Mouse (Mus musculus): ENCODE data around the gene 1600002K03Rik. TPM values are rescaled to one million over a fixed set of nuclear protein-coding genes. Genes with fewer than 3 reads are reported as not detected.

1600002K03Rik gene
- polyA plus RNA-seq, 1 experiment: 23.7 TPM

GRCm38 (mm10) chr10:80159021-80159560 lies 13.7 kb upstream of the 1600002K03Rik start:
- peak; percentile 33; the same call in 1 of the 2 replicates for TF ChIP-seq POLR2A (IDR thresholded peaks at IDR 0.05; ENCODE audit: borderline replicate concordance, control insufficient read depth, low read depth, low read length)
- no peak for TF ChIP-seq CTCF (IDR thresholded peaks at IDR 0.05; ENCODE audit: control insufficient read depth, insufficient read depth, low read length)
- Histone ChIP-seq H3K4me1 (ENCODE audit: control insufficient read depth, insufficient read depth, low read length) (peaks cover 25% of the 10 kb centered on the region), H3K27ac (ENCODE audit: control insufficient read depth, insufficient read depth, low read depth, low read length, poor library complexity) (peak overlapping the region; percentile 95), H3K4me3 (replicated peaks; ENCODE audit: control insufficient read depth, low read depth, low read length) (peak overlapping the region; percentile 78)
- WGBS: 7% methylated on average over 12 of the region's 12 CpGs

- peak overlapping the region; percentile 78 for H3K4me3 ChIP-seq (replicated peaks; ENCODE audit: control insufficient read depth, low read depth, low read length)
- under 1% methylated on average over 55 of the region's 55 CpGs for WGBS
- TF ChIP-seq POLR2A (IDR thresholded peaks at IDR 0.05; ENCODE audit: borderline replicate concordance, control insufficient read depth, low read depth, low read length): peak; percentile 14; the same call in 1 of the 2 replicates
- TF ChIP-seq CTCF (IDR thresholded peaks at IDR 0.05; ENCODE audit: control insufficient read depth, insufficient read depth, low read length): no peak
Observed at GRCm38 (mm10) chr10:80159561-80160454, 12.9 kb upstream of the 1600002K03Rik start.

GRCm38 (mm10) chr10:80160455-80161371 lies 12.0 kb upstream of the 1600002K03Rik start:
- Histone ChIP-seq H3K4me3 (replicated peaks; ENCODE audit: control insufficient read depth, low read depth, low read length) (peak overlapping the region; percentile 25), H3K27ac (ENCODE audit: control insufficient read depth, insufficient read depth, low read depth, low read length, poor library complexity) (peak overlapping the region; percentile 84), H3K4me1 (ENCODE audit: control insufficient read depth, insufficient read depth, low read length) (peaks cover 27% of the 10 kb centered on the region)
- 3% methylated on average over 33 of the region's 33 CpGs for WGBS
- TF ChIP-seq POLR2A (IDR thresholded peaks at IDR 0.05; ENCODE audit: borderline replicate concordance, control insufficient read depth, low read depth, low read length): 0 out of 2 replicates have a peak, but pooled peaks have one; percentile 32
- no peak for TF ChIP-seq CTCF (IDR thresholded peaks at IDR 0.05; ENCODE audit: control insufficient read depth, insufficient read depth, low read length)

More at GRCm38 (mm10) chr10:80159561-80160454, 12.9 kb upstream of the 1600002K03Rik start:
- Histone ChIP-seq H3K27ac (ENCODE audit: control insufficient read depth, insufficient read depth, low read depth, low read length, poor library complexity) (peak overlapping the region; percentile 95), H3K4me1 (ENCODE audit: control insufficient read depth, insufficient read depth, low read length) (peaks cover 28% of the 10 kb centered on the region)

- TF ChIP-seq CTCF (IDR thresholded peaks at IDR 0.05; ENCODE audit: control insufficient read depth, insufficient read depth, low read length): no peak
- no peak for TF ChIP-seq POLR2A (IDR thresholded peaks at IDR 0.05; ENCODE audit: borderline replicate concordance, control insufficient read depth, low read depth, low read length)
- 30% methylated on average over 7 of the region's 7 CpGs for WGBS
- H3K4me3 ChIP-seq (replicated peaks; ENCODE audit: control insufficient read depth, low read depth, low read length): no peak overlapping the region
- peak overlapping the region; percentile 42 for H3K27ac ChIP-seq (ENCODE audit: control insufficient read depth, insufficient read depth, low read depth, low read length, poor library complexity)
- H3K4me1 ChIP-seq (ENCODE audit: control insufficient read depth, insufficient read depth, low read length): peaks cover 27% of the 10 kb centered on the region
Observed at GRCm38 (mm10) chr10:80161522-80162242, 11.1 kb upstream of the 1600002K03Rik start.

- TF ChIP-seq CTCF (IDR thresholded peaks at IDR 0.05; ENCODE audit: control insufficient read depth, insufficient read depth, low read length): no peak
- no peak for TF ChIP-seq POLR2A (IDR thresholded peaks at IDR 0.05; ENCODE audit: borderline replicate concordance, control insufficient read depth, low read depth, low read length)
- WGBS: 74% methylated on average over 3 of the region's 3 CpGs
- Histone ChIP-seq H3K4me1 (ENCODE audit: control insufficient read depth, insufficient read depth, low read length) (peaks cover 27% of the 10 kb centered on the region), H3K4me3 (replicated peaks; ENCODE audit: control insufficient read depth, low read depth, low read length) (no peak overlapping the region), H3K27ac (ENCODE audit: control insufficient read depth, insufficient read depth, low read depth, low read length, poor library complexity) (peak overlapping the region; percentile 42)
Observed at GRCm38 (mm10) chr10:80162243-80162608, 10.5 kb upstream of the 1600002K03Rik start.

- peaks cover 27% of the 10 kb centered on the region for H3K4me1 ChIP-seq (ENCODE audit: control insufficient read depth, insufficient read depth, low read length)
- whole genome bisulfite sequencing: 54% methylated on average over 6 of the region's 6 CpGs
- H3K27ac ChIP-seq (ENCODE audit: control insufficient read depth, insufficient read depth, low read depth, low read length, poor library complexity): peak overlapping the region; percentile 42; the same call in 1 of the 2 replicates
- TF ChIP-seq POLR2A (IDR thresholded peaks at IDR 0.05; ENCODE audit: borderline replicate concordance, control insufficient read depth, low read depth, low read length): no peak
- no peak for TF ChIP-seq CTCF (IDR thresholded peaks at IDR 0.05; ENCODE audit: control insufficient read depth, insufficient read depth, low read length)
- no peak overlapping the region for H3K4me3 ChIP-seq (replicated peaks; ENCODE audit: control insufficient read depth, low read depth, low read length)
Observed at GRCm38 (mm10) chr10:80162716-80163299, 9.9 kb upstream of the 1600002K03Rik start.

GRCm38 (mm10) chr10:80163721-80164120 lies 9.0 kb upstream of the 1600002K03Rik start:
- Histone ChIP-seq H3K4me1 (ENCODE audit: control insufficient read depth, insufficient read depth, low read length) (peaks cover 27% of the 10 kb centered on the region), H3K27ac (ENCODE audit: control insufficient read depth, insufficient read depth, low read depth, low read length, poor library complexity) (no peak overlapping the region), H3K4me3 (replicated peaks; ENCODE audit: control insufficient read depth, low read depth, low read length) (no peak overlapping the region)
- TF ChIP-seq CTCF (IDR thresholded peaks at IDR 0.05; ENCODE audit: control insufficient read depth, insufficient read depth, low read length) (no peak), POLR2A (IDR thresholded peaks at IDR 0.05; ENCODE audit: borderline replicate concordance, control insufficient read depth, low read depth, low read length) (no peak)
- 85% methylated on average over 8 of the region's 8 CpGs for WGBS
